Mouse (Mus musculus) splenic B cell, adult 2 months (primary cell): Measurements from ENCODE around the gene Carhsp1.

Experiments
- DNase-seq: peaks from one replicate; pipeline ENCODE4 v3.0.0-alpha.2; 2011; ENCODE audit warnings: low read depth, low spot score
- H3K27me3 ChIP-seq: 2 replicates; pipeline ENCODE4 v1.6.1; 2012; ENCODE audit warnings: mild to moderate bottlenecking, low read length, moderate library complexity, mixed read lengths; ENCODE audit not compliant: control insufficient read depth, poor library complexity, insufficient read depth, severe bottlenecking
- H3K36me3 ChIP-seq: 2 replicates; pipeline ENCODE4 v1.6.1; 2012; ENCODE audit warnings: mild to moderate bottlenecking, low read length, moderate library complexity, mixed read lengths; ENCODE audit not compliant: control insufficient read depth, poor library complexity, insufficient read depth, severe bottlenecking

The Carhsp1 gene

GRCm38 (mm10) chr16:8671551-8672349, at the start of gene Carhsp1:
TSS of gene Carhsp1 (minus strand) at chr16:8672155.
- Histone ChIP-seq H3K36me3 (no peaks in the 10 kb centered on the region), H3K27me3 (no peaks in the 10 kb centered on the region)
- peak; percentile 95 for DNase-seq

- no peaks in the 10 kb centered on the region for H3K27me3 ChIP-seq
- no peak for DNase-seq
- peaks cover 4% of the 10 kb centered on the region for H3K36me3 ChIP-seq
Measured at GRCm38 (mm10) chr16:8720447-8720846, 48.5 kb upstream of the Carhsp1 start.

DNA sequence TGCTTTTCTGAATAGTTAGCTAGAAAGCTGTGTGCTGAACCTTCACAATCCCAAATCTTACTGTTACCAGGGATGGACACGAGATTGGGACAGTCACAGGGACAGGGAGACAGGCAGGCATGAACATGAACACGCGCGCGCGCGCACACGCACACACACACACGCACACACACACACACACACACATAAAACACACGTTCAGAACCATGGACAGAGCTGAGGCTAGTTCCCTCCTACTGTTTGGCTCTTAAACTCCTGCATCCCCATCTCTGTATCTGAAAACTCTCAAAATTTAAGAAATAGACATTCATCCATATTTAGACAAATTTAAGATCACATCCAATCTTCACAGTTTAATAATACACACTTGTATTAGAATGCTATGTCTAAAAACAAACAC, 45.8 kb upstream of the Carhsp1 start:
- Histone ChIP-seq H3K27me3 (no peaks in the 10 kb centered on the region), H3K36me3 (peaks cover 4% of the 10 kb centered on the region)
- peak; percentile 51 for DNase-seq

- no peaks in the 10 kb centered on the region for H3K27me3 ChIP-seq
- DNase-seq: no peak
Measured at GRCm38 (mm10) chr16:8716300-8716699, 44.3 kb upstream of the Carhsp1 start.

DNA sequence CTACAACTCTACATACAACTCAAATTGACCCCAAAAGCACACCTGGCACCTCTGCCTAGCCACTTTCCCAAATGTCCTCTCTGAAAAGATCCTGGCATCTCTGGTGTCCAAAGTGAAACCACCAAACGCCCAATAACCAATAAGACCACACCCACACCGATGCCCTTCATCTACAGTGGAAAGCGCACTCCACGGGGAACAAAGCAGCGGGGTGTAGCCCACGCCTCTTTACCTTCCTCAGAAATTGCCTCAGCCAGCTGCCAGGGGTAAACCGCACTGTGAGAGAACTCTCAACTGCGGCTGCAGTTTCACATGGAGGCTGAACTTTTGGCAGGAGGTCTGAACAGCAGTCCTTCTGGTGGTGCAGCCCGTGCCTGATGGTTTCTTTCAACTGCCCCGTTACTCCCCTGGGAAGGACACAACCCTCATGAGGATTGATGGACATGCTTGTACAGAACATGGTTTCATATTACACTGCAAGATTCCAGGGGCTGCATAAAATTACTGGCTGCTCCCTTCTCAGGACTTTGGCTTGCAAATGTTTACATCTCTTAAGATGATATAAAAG, 43.6 kb upstream of the Carhsp1 start:
- H3K27me3 ChIP-seq: no peaks in the 10 kb centered on the region
- H3K36me3 ChIP-seq: peaks cover 7% of the 10 kb centered on the region

More at GRCm38 (mm10) chr16:8716300-8716699, 44.3 kb upstream of the Carhsp1 start:
- H3K36me3 ChIP-seq: peaks cover 4% of the 10 kb centered on the region

GRCm38 (mm10) chr16:8714851-8715250, 42.9 kb upstream of the Carhsp1 start:
- DNase-seq: no peak
- Histone ChIP-seq H3K27me3 (no peaks in the 10 kb centered on the region), H3K36me3 (peaks cover 7% of the 10 kb centered on the region)

More for the DNA sequence above, 43.6 kb upstream of the Carhsp1 start:
- no peak for DNase-seq

DNA sequence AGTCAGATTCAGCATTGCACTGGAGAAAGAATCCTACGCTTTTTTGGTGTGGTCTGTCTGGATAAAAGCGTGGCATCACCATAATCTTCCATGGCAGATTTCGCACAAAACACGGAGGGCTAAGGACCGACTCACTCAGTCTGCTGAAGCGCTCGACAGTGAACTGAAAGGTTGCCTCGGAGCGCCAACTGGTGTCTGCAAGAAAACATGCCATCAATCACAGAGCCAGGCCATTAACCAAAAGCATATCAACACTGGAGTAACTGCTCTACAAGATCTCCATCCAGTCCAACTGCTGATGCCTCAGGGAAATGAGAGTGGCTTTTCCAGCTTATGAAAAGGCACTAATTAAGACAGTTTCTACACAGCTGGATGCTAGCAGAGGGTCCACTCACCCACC, 40.0 kb upstream of the Carhsp1 start:
- Histone ChIP-seq H3K27me3 (no peaks in the 10 kb centered on the region), H3K36me3 (peaks cover 13% of the 10 kb centered on the region)
- no peak for DNase-seq

GRCm38 (mm10) chr16:8700586-8700985, 28.6 kb upstream of the Carhsp1 start:
- no peak for DNase-seq
- Histone ChIP-seq H3K27me3 (no peaks in the 10 kb centered on the region), H3K36me3 (peaks cover 39% of the 10 kb centered on the region)

DNA sequence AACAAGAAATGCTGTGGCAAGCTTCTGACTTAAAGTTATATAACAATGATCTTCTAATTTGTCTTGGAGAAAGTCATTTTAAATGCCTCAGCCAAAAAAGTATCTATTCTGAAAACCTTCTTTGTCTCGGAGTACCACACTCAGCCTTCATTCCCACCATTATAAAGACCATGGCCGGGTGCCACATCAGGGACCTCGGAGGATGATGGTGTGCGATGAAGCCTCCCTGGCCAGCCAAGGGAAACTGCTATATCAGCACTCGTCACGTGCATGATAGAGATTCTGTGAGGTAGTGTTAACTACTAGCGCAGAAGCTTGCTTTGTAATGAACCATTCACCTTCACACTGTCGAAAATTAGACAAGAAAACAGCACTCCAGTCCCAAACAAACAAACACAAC, 27.6 kb upstream of the Carhsp1 start:
- H3K36me3 ChIP-seq: peaks cover 37% of the 10 kb centered on the region
- no peak for DNase-seq
- H3K27me3 ChIP-seq: no peaks in the 10 kb centered on the region

GRCm38 (mm10) chr16:8691206-8691605, 19.3 kb upstream of the Carhsp1 start:
- no peak for DNase-seq
- Histone ChIP-seq H3K36me3 (peaks cover 19% of the 10 kb centered on the region), H3K27me3 (no peaks in the 10 kb centered on the region)

DNA sequence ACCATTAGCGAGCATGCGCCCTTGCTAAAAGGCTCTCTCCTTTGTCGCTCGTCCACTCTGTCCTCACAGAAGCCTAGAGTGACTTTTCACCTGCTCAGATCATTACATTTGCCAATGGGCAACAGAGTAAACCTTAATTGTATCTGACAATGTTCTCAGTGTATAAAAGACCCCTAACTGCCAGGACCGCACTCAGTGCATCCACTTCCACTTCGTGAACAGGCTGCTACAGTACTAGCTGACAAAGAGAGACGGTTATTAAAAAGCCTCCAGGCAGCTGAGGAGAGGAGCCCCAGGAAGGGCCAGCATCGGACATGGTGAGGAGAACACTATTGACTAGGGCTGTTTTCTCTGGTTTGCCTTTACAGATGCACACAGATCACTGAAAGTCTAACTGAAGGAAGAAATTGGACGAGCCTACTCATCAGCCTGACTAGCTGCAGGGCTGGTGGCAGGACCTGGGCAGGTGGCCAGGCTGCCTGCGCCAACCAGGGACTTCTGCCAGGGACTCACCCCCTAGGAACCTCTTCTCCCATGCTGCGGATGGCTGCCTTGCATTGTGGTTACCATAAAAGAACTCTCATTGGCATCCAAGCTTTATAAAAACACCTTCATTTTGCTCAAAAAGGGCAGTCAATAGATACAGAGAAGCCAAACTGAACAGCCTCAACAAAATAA, 18.2 kb upstream of the Carhsp1 start:
- Histone ChIP-seq H3K27me3 (no peaks in the 10 kb centered on the region), H3K36me3 (peaks cover 19% of the 10 kb centered on the region)
- DNase-seq: no peak

DNA sequence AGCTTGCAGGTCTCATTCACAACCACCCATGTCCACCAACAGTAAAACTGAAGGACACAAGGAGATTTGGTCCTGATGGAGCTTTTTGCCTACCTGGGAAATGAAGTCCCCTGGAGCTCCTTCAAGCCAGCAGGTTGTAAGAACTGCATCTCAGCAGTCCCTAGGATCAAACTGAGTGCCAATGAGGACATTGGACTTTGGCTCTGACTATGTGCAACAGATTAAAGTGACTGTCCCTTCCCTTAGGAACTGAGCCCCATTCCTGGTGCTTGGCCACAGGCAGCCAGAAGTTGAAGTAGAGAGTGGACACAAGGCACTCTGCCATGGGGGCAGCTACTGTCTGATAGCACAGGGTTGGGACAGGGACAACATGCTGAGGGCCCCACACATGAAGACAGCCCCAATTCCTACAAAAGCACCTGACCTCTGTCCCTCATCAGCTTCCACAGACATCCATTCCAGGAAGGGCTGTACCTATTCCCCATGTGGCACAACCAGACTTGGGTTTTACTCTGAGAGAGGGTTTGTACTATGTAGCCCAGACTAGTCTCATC, 15.7 kb upstream of the Carhsp1 start:
- H3K27me3 ChIP-seq: no peaks in the 10 kb centered on the region
- H3K36me3 ChIP-seq: peaks cover 6% of the 10 kb centered on the region; the same call in 1 of the 2 replicates
- DNase-seq: no peak

DNA sequence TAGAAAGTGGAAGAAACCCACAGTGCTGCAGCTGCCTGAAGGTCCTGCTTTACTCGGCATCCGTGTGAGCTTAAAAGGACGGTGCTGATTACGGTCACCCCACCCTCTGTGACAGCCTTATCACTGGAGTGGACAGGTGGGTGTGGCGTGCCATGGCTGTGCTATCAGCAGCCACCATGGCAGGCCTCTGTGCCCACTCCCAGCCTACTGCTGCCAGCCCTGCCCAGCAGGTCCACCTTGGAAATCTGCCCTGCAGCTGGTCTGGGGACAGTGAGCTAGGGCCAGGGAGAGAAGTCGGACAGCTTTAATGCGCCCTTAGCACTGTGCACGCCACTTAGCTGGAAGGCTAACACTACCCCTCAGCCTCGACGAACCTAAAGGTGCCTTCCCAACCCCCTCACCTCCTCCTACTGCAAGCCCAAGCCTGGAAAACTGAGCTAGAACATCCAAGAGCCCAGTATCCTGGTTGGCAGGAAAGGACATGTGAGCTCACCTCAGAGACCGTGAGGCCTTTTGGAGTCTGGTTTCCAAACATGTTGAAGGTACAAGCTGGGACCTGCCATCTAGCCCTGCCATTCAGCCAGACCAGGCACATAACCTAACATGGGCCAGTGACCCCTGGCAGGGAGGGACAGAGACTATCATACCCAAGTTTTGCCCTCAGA, 15.0 kb upstream of the Carhsp1 start:
- DNase-seq: no peak
- Histone ChIP-seq H3K27me3 (no peaks in the 10 kb centered on the region), H3K36me3 (peaks cover 6% of the 10 kb centered on the region; the same call in 1 of the 2 replicates)

DNA sequence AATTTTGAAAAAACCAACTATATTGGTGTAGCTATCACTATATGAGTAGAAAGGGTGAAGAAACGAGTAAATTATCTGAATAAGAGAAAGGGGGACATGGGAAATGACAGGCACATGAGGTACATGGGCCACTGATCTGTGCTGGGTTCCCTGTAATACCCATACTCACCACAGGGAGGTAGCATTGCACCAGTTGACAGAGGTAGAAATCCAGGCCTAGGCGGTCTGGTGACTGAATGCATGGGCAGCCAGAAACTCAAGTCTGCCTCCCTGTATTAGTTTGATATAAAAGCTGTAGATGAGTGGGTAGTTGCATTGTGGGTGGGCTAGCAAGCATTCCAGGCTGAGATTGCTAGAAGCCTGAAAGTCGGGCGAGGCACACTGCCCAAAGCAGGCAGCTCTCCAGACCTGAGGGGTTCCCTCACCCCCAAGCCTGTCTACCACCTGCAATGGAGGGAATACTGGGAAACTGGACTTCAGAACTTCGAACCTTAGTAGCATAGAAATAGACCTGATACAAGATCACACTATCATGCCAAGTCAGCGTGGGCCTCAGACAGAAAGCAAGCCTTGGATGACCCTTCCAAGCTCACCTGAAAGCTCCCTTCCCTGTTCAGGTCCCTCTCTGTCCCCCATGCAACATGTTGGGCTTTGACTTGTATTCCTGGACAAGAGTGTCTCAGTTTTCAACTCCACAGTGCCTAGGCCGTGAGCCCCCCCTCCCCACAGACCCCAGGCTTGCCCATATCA, 14.3 kb upstream of the Carhsp1 start:
- DNase-seq: peak; percentile 89
- Histone ChIP-seq H3K36me3 (peaks cover 6% of the 10 kb centered on the region; the same call in 1 of the 2 replicates), H3K27me3 (no peaks in the 10 kb centered on the region)
